Mouse (Mus musculus): ENCODE results near the gene Nek9.

GRCm38 (mm10) chr12:85289157-85290000, 49.8 kb downstream of the Nek9 start:
- TF ChIP-seq CTCF (IDR thresholded peaks at IDR 0.05; ENCODE audit: low read depth, low read length) (no peak), POLR2A (IDR thresholded peaks at IDR 0.05; ENCODE audit: borderline replicate concordance, low read depth, low read length) (no peak)

All from bone marrow macrophage, adult 2 months (primary cell).